Mouse (Mus musculus) cortical plate, adult 2 months (tissue): ENCODE results near the gene Eipr1.

Experiments used
- CTCF ChIP-seq: fragments of 200-500 bp; IDR thresholded peaks from 2 replicates; pipeline ENCODE4 v1.5.1; 2011; ENCODE audit warnings: mild to moderate bottlenecking, control low read depth, low read length; ENCODE audit not compliant: insufficient read depth; ENCODE audit errors: extremely low read depth
- POLR2A ChIP-seq: fragments of 200-500 bp; IDR thresholded peaks from 2 replicates; pipeline ENCODE4 v1.6.1; 2011; ENCODE audit warnings: mild to moderate bottlenecking, low read length, control low read depth; ENCODE audit not compliant: insufficient read depth; ENCODE audit errors: extremely low read depth

GRCm38 (mm10) chr12:28863260-28863659 is 111.7 kb downstream of the Eipr1 start:
- no peak for TF ChIP-seq CTCF
- TF ChIP-seq POLR2A = no peak
